Mouse (Mus musculus): ENCODE results near the gene Tnfsf15. TPM values are rescaled to one million over a fixed set of nuclear protein-coding genes. Genes with fewer than 3 reads are reported as not detected.

The Tnfsf15 gene
- polyA plus RNA-seq (2014; fragmentation: Illumina TruSeq; extraction: RNeasy Lipid Tissue Mini Kit (QIAGEN cat#74804); ENCODE audit: low read depth, low replicate concordance): not detected

DNA sequence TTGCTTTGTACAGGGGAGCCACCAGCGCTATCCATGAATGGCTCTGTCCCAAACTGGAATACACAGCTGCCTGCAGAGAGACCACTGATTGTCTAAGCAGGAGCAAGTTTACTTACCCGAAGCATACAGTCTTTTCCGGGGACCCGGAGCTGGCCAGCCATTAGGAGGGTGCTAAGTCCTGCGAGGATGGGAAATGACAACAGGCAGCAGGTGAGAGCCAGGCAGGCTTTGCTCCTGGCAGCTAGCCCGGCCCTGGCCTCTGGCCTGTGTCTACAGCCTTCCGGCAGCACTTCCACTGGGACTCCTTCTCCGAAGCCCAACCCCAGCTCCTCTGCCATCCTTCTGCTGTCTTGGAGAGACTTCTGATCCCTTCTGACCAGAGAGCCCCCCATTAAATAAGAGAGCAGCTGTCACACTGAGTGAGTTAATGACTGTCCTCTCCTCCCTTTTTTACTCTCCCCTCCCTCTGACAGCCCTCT is at the start of gene Tnfsf15:
Gene Tnfsf15 (minus strand): TSS at position 421 of the 479 bp plus-strand sequence.

Other genes starting within 250 kb of the Tnfsf15 start
- 37.5 TPM for gene Whrn, start 249.1 kb downstream of the Tnfsf15 start, polyA plus RNA-seq (2014; fragmentation: Illumina TruSeq; extraction: RNeasy Lipid Tissue Mini Kit (QIAGEN cat#74804); ENCODE audit: low read depth, low replicate concordance)
- 177 TPM for gene Atp6v1g1, start 200.3 kb downstream of the Tnfsf15 start, polyA plus RNA-seq (2014; fragmentation: Illumina TruSeq; extraction: RNeasy Lipid Tissue Mini Kit (QIAGEN cat#74804); ENCODE audit: low read depth, low replicate concordance)
- gene Tmem268, start 186.3 kb downstream of the Tnfsf15 start, polyA plus RNA-seq (2014; fragmentation: Illumina TruSeq; extraction: RNeasy Lipid Tissue Mini Kit (QIAGEN cat#74804); ENCODE audit: low read depth, low replicate concordance): 15.5 TPM
- not detected for gene Gm11213, start 139.9 kb downstream of the Tnfsf15 start, polyA plus RNA-seq (2014; fragmentation: Illumina TruSeq; extraction: RNeasy Lipid Tissue Mini Kit (QIAGEN cat#74804); ENCODE audit: low read depth, low replicate concordance)
- not detected for gene Tex48, start 122.7 kb downstream of the Tnfsf15 start, polyA plus RNA-seq (2014; fragmentation: Illumina TruSeq; extraction: RNeasy Lipid Tissue Mini Kit (QIAGEN cat#74804); ENCODE audit: low read depth, low replicate concordance)
- gene Gm11214, start 81.7 kb downstream of the Tnfsf15 start, polyA plus RNA-seq (2014; fragmentation: Illumina TruSeq; extraction: RNeasy Lipid Tissue Mini Kit (QIAGEN cat#74804); ENCODE audit: low read depth, low replicate concordance): not detected
- gene Tnfsf8, start 116.2 kb upstream of the Tnfsf15 start, polyA plus RNA-seq (2014; fragmentation: Illumina TruSeq; extraction: RNeasy Lipid Tissue Mini Kit (QIAGEN cat#74804); ENCODE audit: low read depth, low replicate concordance): 0.10 TPM